In the genomic region with DNA sequence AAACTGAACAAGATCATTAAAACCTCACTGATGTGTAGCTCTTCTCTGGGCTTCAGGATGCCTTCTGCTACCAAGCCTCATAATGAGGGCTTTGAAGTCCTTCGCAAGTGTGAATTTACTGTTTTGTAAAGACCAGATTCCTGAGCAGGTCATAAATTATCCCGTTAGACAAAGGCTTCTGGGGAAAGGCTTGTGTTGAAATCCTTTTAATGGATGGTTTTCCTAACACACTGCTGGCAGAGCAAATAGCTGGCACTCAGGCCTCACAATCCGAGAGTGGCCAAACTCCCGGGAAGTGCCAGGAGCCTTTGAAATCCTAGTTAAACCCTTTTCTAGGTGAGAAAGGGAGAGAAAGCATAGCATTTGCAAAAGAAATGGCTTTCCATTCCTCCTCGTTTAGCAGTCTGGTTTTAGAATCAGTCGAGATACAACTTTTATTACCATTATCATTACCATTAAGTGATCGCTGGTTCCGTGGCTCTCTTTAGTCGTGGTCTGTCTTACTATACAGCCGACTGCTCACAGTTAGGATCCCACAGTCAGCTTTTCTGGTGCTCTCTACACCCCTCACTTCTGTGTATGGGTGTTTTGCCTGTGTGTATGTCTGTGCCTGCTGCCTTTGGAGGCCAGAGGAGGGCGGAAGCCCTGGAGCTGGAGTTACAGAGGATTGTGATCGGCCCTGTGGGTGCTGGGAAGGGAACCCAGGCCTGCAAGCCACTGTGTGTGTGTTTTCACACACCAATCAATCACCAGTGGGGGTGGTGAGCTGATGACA, we compare ENCODE assay signal across 13 mouse cellular contexts.
DNase-seq lines count a peak whose midpoint lies in the region; ATAC-seq and TF ChIP-seq lines count a peak whose summit lies in the region.
"Had no signal": no experiment of that assay in that cellular context is flagged by ENCODE, and none has a peak within 500 bp of the region (broad histone marks: within the 10 kb centered on the region; RNA-seq: fewer than 3 reads in every experiment).

No protein-coding gene starts in this region.

- H3K27ac ChIP-seq in hindbrain, embryonic 12.5 days: peak overlapping the region; percentile 35; the same call in 1 of the 2 replicates
- no peak overlapping the region for H3K27ac ChIP-seq in hindbrain, embryonic 11.5 days (ENCODE audit: low read depth, low read length)
- H3K27ac ChIP-seq in neural tube, embryonic 11.5 days (ENCODE audit: low read depth, low read length): peak overlapping the region; percentile 36; the same call in 1 of the 2 replicates
- H3K27ac ChIP-seq in stomach, postnatal 0 days (replicated peaks): no peak overlapping the region
- H3K27ac ChIP-seq: embryonic facial prominence, embryonic 15.5 days had no signal

- H3K36me3 ChIP-seq in hindbrain, embryonic 12.5 days: no peaks in the 10 kb centered on the region
- no peaks in the 10 kb centered on the region for H3K36me3 ChIP-seq in hindbrain, embryonic 11.5 days (ENCODE audit: control insufficient read depth, insufficient read depth, low read length)
- H3K36me3 ChIP-seq in neural tube, embryonic 11.5 days (ENCODE audit: control insufficient read depth, insufficient read depth, low read length): no peaks in the 10 kb centered on the region
- no peaks in the 10 kb centered on the region for H3K36me3 ChIP-seq in stomach, postnatal 0 days (ENCODE audit: control insufficient read depth, insufficient read depth, low read length)
- H3K36me3 ChIP-seq: embryonic facial prominence, embryonic 15.5 days had no signal

- H3K4me2 ChIP-seq in hindbrain, embryonic 12.5 days (replicated peaks): no peak overlapping the region
- no peak overlapping the region for H3K4me2 ChIP-seq in hindbrain, embryonic 11.5 days (replicated peaks; ENCODE audit: low read depth, low read length)
- H3K4me2 ChIP-seq in neural tube, embryonic 11.5 days (ENCODE audit: low read depth): no peak overlapping the region; the same call in 1 of the 2 replicates
- H3K4me2 ChIP-seq in stomach, postnatal 0 days (replicated peaks; ENCODE audit: low read depth): no peak overlapping the region
- H3K4me2 ChIP-seq: embryonic facial prominence, embryonic 15.5 days had no signal

- no peak for TF ChIP-seq CTCF in brain, embryonic 14.5 days (IDR thresholded peaks at IDR 0.05; ENCODE audit: borderline replicate concordance, extremely low read depth, insufficient read depth, insufficient read length)
- no peak for TF ChIP-seq CTCF in stomach, postnatal 0 days (IDR thresholded peaks at IDR 0.05; ENCODE audit: low read depth)

- 32% methylated on average over 12 of the region's 12 CpGs for WGBS in hindbrain, embryonic 12.5 days
- WGBS in hindbrain, embryonic 11.5 days: 29% methylated on average over 12 of the region's 12 CpGs
- 5% methylated on average over 12 of the region's 12 CpGs for WGBS in neural tube, embryonic 11.5 days
- 32% methylated on average over 12 of the region's 12 CpGs for WGBS in stomach, postnatal 0 days

- no peaks in the 10 kb centered on the region for H3K9me3 ChIP-seq in hindbrain, embryonic 12.5 days (replicated peaks)
- no peaks in the 10 kb centered on the region for H3K9me3 ChIP-seq in hindbrain, embryonic 11.5 days (ENCODE audit: control insufficient read depth, low read length)
- H3K9me3 ChIP-seq in neural tube, embryonic 11.5 days (ENCODE audit: control insufficient read depth, low read length): no peaks in the 10 kb centered on the region
- H3K9me3 ChIP-seq in stomach, postnatal 0 days (ENCODE audit: control insufficient read depth, low read length): no peaks in the 10 kb centered on the region
- H3K9me3 ChIP-seq: embryonic facial prominence, embryonic 15.5 days had no signal

- no peak for TF ChIP-seq POLR2A in brain, embryonic 14.5 days (IDR thresholded peaks at IDR 0.05; ENCODE audit: borderline replicate concordance, extremely low read depth, insufficient read depth, insufficient read length, poor library complexity, severe bottlenecking)

- no peak for ATAC-seq in hindbrain, embryonic 12.5 days (ENCODE audit: low FRiP score)
- ATAC-seq in hindbrain, embryonic 11.5 days (ENCODE audit: low FRiP score): no peak
- peak; percentile 68 for ATAC-seq in neural tube, embryonic 11.5 days (ENCODE audit: insufficient read depth, low FRiP score, low TSS enrichment)
- ATAC-seq in stomach, postnatal 0 days (ENCODE audit: low FRiP score, low TSS enrichment): no peak
- ATAC-seq: intestine, postnatal 0 days had no signal

- no peak overlapping the region for H3K9ac ChIP-seq in hindbrain, embryonic 12.5 days
- H3K9ac ChIP-seq in hindbrain, embryonic 11.5 days (ENCODE audit: low read depth, low read length): no peak overlapping the region
- no peak overlapping the region for H3K9ac ChIP-seq in neural tube, embryonic 11.5 days (ENCODE audit: low read length)
- no peak overlapping the region for H3K9ac ChIP-seq in stomach, postnatal 0 days (ENCODE audit: low read length)
- H3K9ac ChIP-seq: embryonic facial prominence, embryonic 15.5 days had no signal

- peaks cover 4% of the 10 kb centered on the region; the same call in 1 of the 2 replicates for H3K27me3 ChIP-seq in hindbrain, embryonic 12.5 days
- H3K27me3 ChIP-seq in hindbrain, embryonic 11.5 days (ENCODE audit: control insufficient read depth, insufficient read depth, low read length): no peaks in the 10 kb centered on the region
- no peaks in the 10 kb centered on the region for H3K27me3 ChIP-seq in neural tube, embryonic 11.5 days (ENCODE audit: control insufficient read depth, insufficient read depth, low read length)
- H3K27me3 ChIP-seq in stomach, postnatal 0 days (ENCODE audit: control insufficient read depth, insufficient read depth, low read length): no peaks in the 10 kb centered on the region
- H3K27me3 ChIP-seq: embryonic facial prominence, embryonic 15.5 days had no signal

- DNase-seq in hindbrain, embryonic 11.5 days (ENCODE audit: low spot score): no peak
- peak; percentile 83 for DNase-seq in brain, embryonic 14.5 days (ENCODE audit: low read depth)
- DNase-seq in embryo, embryonic 11 days: peak; percentile 52
- peak; percentile 41 for DNase-seq in neural tube, embryonic 11.5 days (ENCODE audit: low spot score)
- no peak for DNase-seq in stomach, postnatal 0 days (ENCODE audit: low spot score)
- DNase-seq in kidney, postnatal 10 days: no peak
- DNase-seq: cerebellum, adult 9-11 months; kidney, postnatal 25 days; left cerebral cortex, postnatal 4 days; lung, postnatal 36 days had no signal

- H3K4me3 ChIP-seq in hindbrain, embryonic 12.5 days: no peak overlapping the region
- H3K4me3 ChIP-seq in hindbrain, embryonic 11.5 days (ENCODE audit: low read depth, low read length): no peak overlapping the region
- no peak overlapping the region for H3K4me3 ChIP-seq in neural tube, embryonic 11.5 days (ENCODE audit: low read depth, low read length)
- H3K4me3 ChIP-seq in stomach, postnatal 0 days (ENCODE audit: low read depth, low read length): no peak overlapping the region
- H3K4me3 ChIP-seq: embryonic facial prominence, embryonic 15.5 days had no signal

- TF ChIP-seq EP300 in stomach, postnatal 0 days (optimal IDR thresholded peaks at IDR 0.05): no peak

- H3K4me1 ChIP-seq in hindbrain, embryonic 12.5 days: peaks cover 9% of the 10 kb centered on the region; the same call in 1 of the 2 replicates
- H3K4me1 ChIP-seq in hindbrain, embryonic 11.5 days (replicated peaks; ENCODE audit: control insufficient read depth, insufficient read depth, low read length): no peaks in the 10 kb centered on the region
- H3K4me1 ChIP-seq in neural tube, embryonic 11.5 days (ENCODE audit: control insufficient read depth, insufficient read depth, low read length): peaks cover 21% of the 10 kb centered on the region
- no peaks in the 10 kb centered on the region for H3K4me1 ChIP-seq in stomach, postnatal 0 days (replicated peaks; ENCODE audit: control insufficient read depth, insufficient read depth)
- H3K4me1 ChIP-seq: embryonic facial prominence, embryonic 15.5 days had no signal

Comparison
In these comparisons a context has a peak if more than half of its experiments do, and no peak if none do; other contexts are left out.
1. H3K27ac ChIP-seq: peak in hindbrain, embryonic 12.5 days (single experiment) and neural tube, embryonic 11.5 days (single experiment); none in hindbrain, embryonic 11.5 days (single experiment) and stomach, postnatal 0 days (single experiment).
2. DNase-seq: peak in brain, embryonic 14.5 days (single experiment), embryo, embryonic 11 days (single experiment) and neural tube, embryonic 11.5 days (single experiment); none in hindbrain, embryonic 11.5 days (single experiment), stomach, postnatal 0 days (single experiment) and kidney, postnatal 10 days (single experiment).